Mouse (Mus musculus) forebrain, postnatal 0 days (tissue): ENCODE data around the gene Frmpd1. TPM values are rescaled to one million over a fixed set of nuclear protein-coding genes. Genes with fewer than 3 reads are reported as not detected.

Source experiments
- ATAC-seq: fragments of 200-750 bp; cut with Nextera tagmentation; 2 replicates; pipeline ENCODE4 v1.8.0; 2017; ENCODE audit warnings: mild to moderate bottlenecking, moderate library complexity
- DNase-seq: peaks from one replicate; pipeline ENCODE4 v3.0.0-alpha.2; 2015
- H3K27ac ChIP-seq: fragments of 300-500 bp; sonication (generic); 2 replicates; pipeline ENCODE4 v1.5.1; 2014; ENCODE audit warnings: low read depth, mild to moderate bottlenecking, antibody characterized with exemption, low read length, moderate library complexity, mixed read lengths
- H3K27me3 ChIP-seq: fragments of 300-500 bp; sonication (generic); 2 replicates; pipeline ENCODE4 v1.6.1; 2014; ENCODE audit warnings: mild to moderate bottlenecking, low read length, mixed read lengths; ENCODE audit not compliant: insufficient read depth
- H3K36me3 ChIP-seq: fragments of 300-500 bp; sonication (generic); 2 replicates; pipeline ENCODE4 v1.6.1; 2014; ENCODE audit warnings: mild to moderate bottlenecking, moderate library complexity; ENCODE audit not compliant: insufficient read depth
- H3K4me1 ChIP-seq: fragments of 300-500 bp; sonication (generic); 2 replicates; pipeline ENCODE4 v1.6.1; 2014; ENCODE audit warnings: antibody characterized with exemption; ENCODE audit not compliant: insufficient read depth
- H3K4me2 ChIP-seq: fragments of 300-500 bp; sonication (generic); 2 replicates; pipeline ENCODE4 v1.6.1; 2014; ENCODE audit warnings: low read depth, mild to moderate bottlenecking, moderate library complexity
- H3K4me3 ChIP-seq: fragments of 300-500 bp; sonication (generic); 2 replicates; pipeline ENCODE4 v1.5.1; 2014; ENCODE audit warnings: low read depth, low read length, mixed read lengths
- H3K9ac ChIP-seq: fragments of 300-500 bp; sonication (generic); 2 replicates; pipeline ENCODE4 v1.6.1; 2014; ENCODE audit warnings: mild to moderate bottlenecking
- H3K9me3 ChIP-seq: fragments of 300-500 bp; sonication (generic); 2 replicates; pipeline ENCODE4 v1.6.1; 2016; ENCODE audit warnings: low read length
- CTCF ChIP-seq: sonication (generic); IDR thresholded peaks from 2 replicates; pipeline ENCODE4 v1.5.1; 2016; ENCODE audit warnings: antibody characterized with exemption, control low read depth, low read depth
- WGBS: fragments of 180-500 bp; shearing (Covaris S2); extraction: QIAGEN DNeasy Blood & Tissue Kit; methylation state at CpG from one replicate; pipeline ENCODE4 v1.1.7; 2014; 5-methylcytosine and 5-hydroxymethylcytosine counted together
- polyA plus RNA-seq: library from polyadenylated mRNA; unstranded; fragments of >200 nt; fragmentation: Nextera tagmentation; extraction: Ambion mirVana; gene quantifications from 2 replicates; pipeline ENCODE4 v1.2.1, GENCODE M21; 2015
- total RNA-seq: library from RNA; depleted of rRNA; stranded (reverse); fragments of >200 nt; gene quantifications from 2 replicates; pipeline ENCODE4 v1.2.3, GENCODE M21; 2014; rRNA removed

Gene Frmpd1
- total RNA-seq (4.8 and 5.3 TPM in 2 replicates), polyA plus RNA-seq (1.6 and 2.7 TPM in 2 replicates)

DNA sequence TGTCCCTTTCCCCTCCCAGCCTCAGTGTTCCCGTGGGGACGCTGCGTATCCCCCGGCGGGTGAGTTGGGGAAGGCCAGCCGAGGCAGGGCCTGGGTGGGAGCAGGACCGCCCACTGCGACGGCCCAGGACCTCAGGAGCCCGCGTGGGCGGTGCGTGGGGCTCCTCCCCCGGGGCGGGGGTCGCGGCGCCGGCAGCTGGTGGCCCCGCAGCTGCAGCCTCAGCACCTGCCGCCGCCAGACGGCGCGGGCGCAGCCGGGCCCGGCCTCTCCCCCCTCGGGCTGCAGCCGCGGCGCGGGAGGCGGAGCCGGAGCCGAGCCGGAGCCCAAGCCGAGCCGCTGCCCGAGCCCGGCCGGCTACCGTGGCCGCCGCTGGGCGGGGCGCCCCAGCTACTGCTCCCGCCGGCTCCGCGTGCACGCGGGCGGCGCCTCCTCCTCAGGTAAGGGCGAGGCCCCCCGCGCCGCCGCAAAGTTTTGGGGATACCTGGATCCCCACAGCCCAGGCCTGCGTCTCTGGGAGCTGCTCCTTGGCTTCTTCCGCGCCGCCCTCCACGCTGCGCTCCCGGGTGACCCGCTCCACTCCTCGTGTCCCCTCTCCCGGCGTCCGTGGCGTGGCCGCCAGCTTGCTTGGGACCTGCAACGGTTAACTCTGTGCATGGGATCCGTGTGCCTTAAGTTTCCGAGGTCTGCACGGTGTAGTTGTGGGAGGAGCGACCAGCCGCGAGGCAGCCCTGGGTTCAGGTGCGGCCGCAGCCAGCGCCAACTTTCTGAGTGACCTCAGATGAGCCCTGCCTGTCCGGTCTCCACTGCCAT, at the start of gene Frmpd1:
TSS of gene Frmpd1 (plus strand) at position 355 of the 810 bp plus-strand sequence.
- peak within 1 kb of the TSS; percentile 66 for H3K4me3 ChIP-seq
- DNase-seq: peak; percentile 63
- TF ChIP-seq CTCF: no peak
- H3K9me3 ChIP-seq: no peaks in the 10 kb centered on the region
- peak; percentile 87 for ATAC-seq
- H3K4me2 ChIP-seq: peak within 1 kb of the TSS; percentile 93
- peak within 1 kb of the TSS; percentile 21; the same call in 1 of the 2 replicates for H3K27ac ChIP-seq
- H3K27me3 ChIP-seq: peaks cover 15% of the 10 kb centered on the region
- 0 out of 2 replicates have a peak, but pooled peaks cover 3% of the 10 kb centered on the region for H3K4me1 ChIP-seq
- WGBS: 4% methylated on average over 66 of the region's 85 CpGs
- H3K36me3 ChIP-seq: no peaks in the 10 kb centered on the region
- H3K9ac ChIP-seq: peak within 1 kb of the TSS; percentile 59

DNA sequence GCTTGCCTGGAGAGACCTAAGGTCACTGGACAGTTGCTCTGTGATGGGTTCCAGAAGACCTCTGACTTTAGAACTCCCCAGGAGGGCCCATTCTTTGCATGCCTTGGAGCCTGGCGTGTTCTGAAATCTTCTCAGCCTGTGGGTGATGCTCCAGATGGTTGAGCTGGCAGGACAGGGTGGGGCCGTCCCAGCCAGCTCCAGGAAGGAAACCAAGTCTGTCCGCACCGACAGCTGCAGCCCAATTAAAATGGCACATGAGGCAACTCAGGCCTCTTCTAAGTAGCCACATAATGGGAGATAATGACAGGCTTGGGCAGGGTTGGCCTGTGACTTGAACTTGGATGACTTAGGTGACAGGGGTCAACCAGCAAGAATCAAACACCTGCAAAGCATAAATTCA, 47.0 kb upstream of the Frmpd1 start:
- no peaks in the 10 kb centered on the region for H3K27me3 ChIP-seq
- no peaks in the 10 kb centered on the region for H3K4me1 ChIP-seq
- DNase-seq (no peak), ATAC-seq (no peak)
- H3K4me2 ChIP-seq: no peak overlapping the region
- no peaks in the 10 kb centered on the region for H3K36me3 ChIP-seq
- TF ChIP-seq CTCF: no peak
- no peak overlapping the region for H3K9ac ChIP-seq
- 54% methylated on average over 4 of the region's 4 CpGs for WGBS
- H3K27ac ChIP-seq: no peak overlapping the region
- H3K9me3 ChIP-seq: no peaks in the 10 kb centered on the region
- no peak overlapping the region for H3K4me3 ChIP-seq

DNA sequence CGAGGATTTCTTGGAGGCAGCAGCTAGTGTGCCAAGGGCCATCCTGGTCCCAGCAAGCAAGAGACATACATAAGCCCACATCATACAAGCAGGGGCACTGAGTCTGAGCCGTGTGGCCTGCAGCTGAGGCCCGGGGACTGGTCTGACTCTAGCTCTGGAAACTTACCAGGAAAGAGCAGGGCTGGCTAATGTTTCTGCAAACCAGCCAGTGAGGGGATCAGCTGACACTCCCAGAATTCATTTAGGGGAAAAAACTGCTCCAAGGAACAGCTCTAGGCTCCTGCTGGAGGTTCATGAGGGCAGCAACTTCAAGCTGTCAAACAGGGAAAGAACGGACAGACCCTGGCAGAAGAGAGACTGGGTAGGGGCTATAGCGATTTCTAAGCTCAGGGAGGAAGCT, 42.8 kb upstream of the Frmpd1 start:
- Histone ChIP-seq H3K36me3 (no peaks in the 10 kb centered on the region), H3K27me3 (no peaks in the 10 kb centered on the region), H3K4me2 (no peak overlapping the region), H3K4me3 (no peak overlapping the region), H3K27ac (no peak overlapping the region), H3K9ac (no peak overlapping the region), H3K4me1 (peaks cover 4% of the 10 kb centered on the region; the same call in 1 of the 2 replicates), H3K9me3 (no peaks in the 10 kb centered on the region)
- no peak for TF ChIP-seq CTCF
- ATAC-seq (no peak), DNase-seq (no peak)
- 69% methylated on average over 5 of the region's 5 CpGs for WGBS

DNA sequence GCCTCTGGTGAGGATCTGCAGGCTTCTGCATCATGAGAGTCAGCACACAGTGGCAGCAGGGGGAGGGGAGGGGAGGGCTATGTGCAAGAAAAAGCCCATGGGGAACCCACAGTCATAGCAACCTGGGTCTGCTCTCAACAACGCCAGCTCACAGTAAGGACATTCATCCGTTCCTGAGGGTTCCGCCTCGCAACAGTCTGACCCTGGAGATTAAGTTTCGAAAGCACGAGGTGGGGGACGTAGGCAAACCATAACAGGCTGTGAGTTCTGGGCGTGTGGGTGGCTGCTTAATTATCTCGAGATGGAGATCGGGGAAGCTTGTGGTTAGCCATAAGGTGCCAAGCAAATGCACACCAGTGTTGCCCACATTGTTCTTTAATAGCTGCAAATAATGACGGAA, 42.3 kb upstream of the Frmpd1 start:
- H3K27me3 ChIP-seq: no peaks in the 10 kb centered on the region
- H3K9ac ChIP-seq: no peak overlapping the region
- no peak overlapping the region for H3K4me2 ChIP-seq
- no peaks in the 10 kb centered on the region for H3K9me3 ChIP-seq
- no peaks in the 10 kb centered on the region for H3K36me3 ChIP-seq
- no peak overlapping the region for H3K4me3 ChIP-seq
- no peak for TF ChIP-seq CTCF
- no peak overlapping the region for H3K27ac ChIP-seq
- DNase-seq (no peak), ATAC-seq (peak; percentile 85)
- peaks cover 4% of the 10 kb centered on the region; the same call in 1 of the 2 replicates for H3K4me1 ChIP-seq
- WGBS: 21% methylated on average over 11 of the region's 11 CpGs

DNA sequence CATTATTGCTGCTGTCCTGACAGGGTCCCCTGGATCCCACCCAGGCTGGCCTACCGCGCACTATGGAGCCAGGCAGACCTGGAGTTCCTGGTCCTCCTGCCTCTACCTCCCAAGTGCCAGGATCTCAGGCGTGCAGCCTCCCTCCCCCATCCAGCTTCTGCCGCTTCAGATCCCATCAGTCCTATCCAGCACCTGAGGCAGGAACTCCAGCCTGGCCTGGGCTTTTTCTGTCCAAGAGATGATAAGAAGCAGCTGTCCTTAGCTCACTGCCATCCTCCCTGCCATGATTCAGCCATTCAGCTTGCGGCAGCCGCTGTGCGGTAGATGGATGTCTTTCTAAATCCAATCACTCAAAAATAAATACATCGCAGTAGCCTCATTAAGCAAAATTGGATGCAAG, 41.7 kb upstream of the Frmpd1 start:
- DNase-seq (no peak), ATAC-seq (no peak; the same call in 1 of the 2 replicates)
- Histone ChIP-seq H3K36me3 (no peaks in the 10 kb centered on the region), H3K4me1 (peaks cover 4% of the 10 kb centered on the region; the same call in 1 of the 2 replicates), H3K27me3 (no peaks in the 10 kb centered on the region), H3K27ac (no peak overlapping the region), H3K9ac (no peak overlapping the region), H3K4me3 (no peak overlapping the region), H3K9me3 (no peaks in the 10 kb centered on the region), H3K4me2 (no peak overlapping the region)
- TF ChIP-seq CTCF: no peak
- WGBS: 63% methylated on average over 8 of the region's 8 CpGs

DNA sequence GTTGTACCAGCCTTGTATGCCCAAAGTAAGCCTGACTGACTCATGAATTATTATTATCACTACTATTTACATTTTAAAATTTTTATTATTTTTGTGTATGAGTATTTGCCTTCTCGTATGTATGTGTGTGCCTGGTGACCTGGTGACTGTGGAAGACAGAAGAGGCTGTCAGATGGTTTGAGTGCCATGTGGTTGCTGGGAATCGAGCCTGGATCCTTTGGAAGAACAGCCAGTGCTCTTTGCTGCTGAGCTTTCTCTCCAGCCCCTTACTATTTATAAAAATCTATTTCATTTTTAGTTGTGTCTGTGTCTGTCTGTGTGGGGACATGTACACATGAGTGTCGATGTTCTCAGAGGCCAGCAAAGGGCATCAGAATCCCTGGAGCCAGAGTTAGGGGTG, 28.2 kb upstream of the Frmpd1 start:
- Histone ChIP-seq H3K27me3 (no peaks in the 10 kb centered on the region), H3K27ac (no peak overlapping the region), H3K4me2 (no peak overlapping the region), H3K36me3 (no peaks in the 10 kb centered on the region), H3K4me1 (no peaks in the 10 kb centered on the region), H3K4me3 (no peak overlapping the region), H3K9me3 (no peaks in the 10 kb centered on the region), H3K9ac (no peak overlapping the region)
- no peak for TF ChIP-seq CTCF
- WGBS: 68% methylated on average over 3 of the region's 3 CpGs
- ATAC-seq (no peak), DNase-seq (no peak)

DNA sequence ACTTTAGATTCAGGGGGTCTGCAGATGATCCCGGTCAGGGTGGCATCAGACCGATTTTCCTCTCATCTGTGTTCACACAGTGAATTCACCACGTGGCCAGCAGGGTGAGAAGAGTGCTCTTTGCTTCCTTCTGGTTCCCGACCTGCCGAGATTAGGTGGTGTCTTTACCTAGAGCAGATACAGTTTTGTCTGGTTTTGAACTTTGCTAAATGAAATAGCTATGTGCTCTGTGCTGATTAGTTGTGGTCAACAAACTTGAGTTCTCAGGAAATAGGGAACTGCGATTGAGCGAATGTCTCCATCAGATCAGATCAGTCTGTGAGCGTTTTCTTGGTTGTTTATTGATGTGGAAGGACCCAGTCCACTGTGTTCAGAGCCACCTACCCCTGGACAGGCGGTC, 26.1 kb upstream of the Frmpd1 start:
- Histone ChIP-seq H3K4me2 (no peak overlapping the region), H3K36me3 (no peaks in the 10 kb centered on the region), H3K9me3 (no peaks in the 10 kb centered on the region), H3K4me1 (no peaks in the 10 kb centered on the region), H3K4me3 (no peak overlapping the region), H3K27ac (no peak overlapping the region), H3K27me3 (no peaks in the 10 kb centered on the region), H3K9ac (no peak overlapping the region)
- no peak for DNase-seq
- WGBS: 75% methylated on average over 9 of the region's 9 CpGs
- no peak for ATAC-seq
- no peak for TF ChIP-seq CTCF
